Mouse (Mus musculus): Measurements from ENCODE around the gene Htatsf1.
A peak's percentile ranks its signal among the peaks of the same experiment; 100 is the strongest.

Htatsf1 gene

DNA sequence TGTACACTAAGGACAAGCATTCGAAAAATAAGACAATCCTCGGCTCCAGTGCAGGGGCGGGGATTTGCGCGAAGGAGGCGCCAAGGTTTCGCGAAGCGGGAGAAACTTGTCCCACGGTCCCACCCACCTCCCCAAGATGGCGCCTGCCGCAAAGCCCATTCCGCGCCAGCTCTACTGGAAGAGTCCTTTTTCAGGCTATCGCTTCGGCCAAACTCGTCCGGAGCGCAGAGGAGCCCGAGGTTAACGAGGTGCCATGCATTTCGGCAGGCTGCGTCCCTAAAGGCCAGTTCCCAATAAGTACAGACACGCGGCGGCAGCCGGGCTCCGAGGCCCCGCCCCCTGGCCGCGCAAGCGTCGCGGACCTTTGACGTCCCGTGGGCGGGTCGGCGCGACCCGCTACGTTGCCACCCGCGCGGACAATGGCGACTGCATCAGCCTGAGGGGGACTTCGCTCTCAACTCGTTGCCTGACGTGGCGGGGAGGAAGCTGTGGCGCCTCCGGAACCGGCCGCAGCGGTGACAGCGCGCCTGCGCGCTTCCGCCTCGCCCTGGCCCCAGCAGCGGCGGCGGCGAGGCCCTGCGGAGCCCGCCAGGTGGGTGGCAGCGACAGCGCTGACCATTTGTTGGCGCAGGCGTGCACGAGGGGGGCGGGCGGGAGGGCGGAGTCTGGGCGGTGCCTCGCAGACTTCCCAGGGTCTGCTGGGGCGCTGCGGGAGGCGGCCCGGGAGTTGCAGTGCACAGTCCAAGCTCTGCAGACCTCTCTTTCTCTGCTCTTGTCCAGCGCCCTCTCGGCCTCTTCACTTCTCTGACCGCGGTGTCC lies at the start of gene Htatsf1:
Gene Htatsf1 (plus strand): TSS at position 410 of the 819 bp plus-strand sequence.
- peak; percentile 61 for DNase-seq (ENCODE audit: low spot score)

DNA sequence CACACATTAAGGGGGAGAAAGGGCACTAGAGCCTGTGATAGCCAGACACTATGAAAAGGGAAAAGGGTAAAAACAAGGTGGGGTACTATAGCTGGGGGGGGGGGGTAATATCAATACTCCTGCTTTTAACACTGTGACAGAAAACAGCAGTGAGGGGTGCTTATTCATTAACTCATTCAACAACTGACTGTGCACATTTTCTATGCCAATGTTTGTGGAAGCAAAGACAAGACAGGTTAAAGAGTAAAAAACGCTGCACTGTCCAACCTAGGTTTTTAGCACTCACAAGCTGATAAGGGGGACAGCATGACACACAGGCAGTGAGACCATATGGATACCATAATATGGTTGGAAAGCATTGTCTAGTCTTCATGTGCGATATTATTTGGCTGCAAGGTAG lies 40.5 kb upstream of the Htatsf1 start:
- DNase-seq (ENCODE audit: low spot score): no peak

DNA sequence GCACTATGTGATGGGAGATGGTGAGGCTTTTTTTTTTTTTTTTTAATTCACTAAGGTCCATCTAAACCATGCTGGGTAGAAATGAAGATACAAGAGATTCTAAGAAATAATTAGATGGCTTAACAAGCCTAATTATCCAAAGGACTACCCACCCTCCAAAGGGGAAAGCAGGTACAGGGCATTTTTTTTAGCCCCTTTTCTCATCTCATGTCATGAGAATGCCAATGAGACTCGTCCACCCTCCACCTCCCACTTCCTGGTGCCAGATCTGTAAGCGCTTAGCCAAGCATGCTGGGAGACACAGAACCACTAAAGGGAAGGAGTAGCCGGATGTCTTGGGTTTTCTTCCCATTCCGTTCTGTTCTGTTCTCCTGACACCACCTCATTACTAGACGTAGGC lies 10.6 kb upstream of the Htatsf1 start, which contains the start of gene Brs3:
Gene Brs3 (plus strand): TSS at position 301 of the 400 bp plus-strand sequence.
- no peak for DNase-seq (ENCODE audit: low spot score)

DNA sequence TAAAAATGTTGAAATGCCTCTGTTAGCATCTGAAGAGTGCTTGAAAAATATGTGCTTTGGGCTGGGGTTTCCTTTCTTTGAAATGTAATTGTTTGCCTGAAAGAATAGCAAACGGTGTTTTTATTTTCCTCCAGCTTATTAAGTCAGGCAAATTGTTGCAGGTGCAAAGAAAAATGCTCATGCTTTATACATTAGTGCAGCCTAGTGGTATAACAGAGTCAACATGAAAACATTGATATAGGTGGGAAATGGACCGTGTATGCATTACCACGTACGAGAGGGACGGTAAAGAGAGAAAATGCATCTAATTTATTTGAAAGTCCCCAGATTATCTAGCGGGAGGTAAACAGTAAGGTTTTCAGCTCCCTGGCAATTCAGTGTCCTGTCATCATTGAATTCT lies 9.5 kb upstream of the Htatsf1 start:
- DNase-seq (ENCODE audit: low spot score): no peak

DNA sequence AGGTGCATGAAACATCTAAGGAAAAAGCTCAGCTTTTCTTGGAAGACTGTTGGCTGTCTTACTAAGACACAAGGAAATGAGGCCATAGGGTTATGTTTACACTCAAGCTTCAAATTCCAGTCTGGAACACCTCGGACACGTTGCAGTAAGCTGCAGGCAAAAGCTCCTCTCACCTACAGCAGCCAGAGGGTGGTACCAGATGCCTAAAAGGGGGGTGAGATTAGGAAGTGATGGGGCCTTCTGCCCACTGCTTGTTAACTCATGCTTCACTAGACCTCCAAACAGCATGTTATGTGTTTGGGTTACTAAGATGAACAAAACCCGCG lies 572 bp upstream of the Htatsf1 start:
- no peak for DNase-seq (ENCODE audit: low spot score)

DNA sequence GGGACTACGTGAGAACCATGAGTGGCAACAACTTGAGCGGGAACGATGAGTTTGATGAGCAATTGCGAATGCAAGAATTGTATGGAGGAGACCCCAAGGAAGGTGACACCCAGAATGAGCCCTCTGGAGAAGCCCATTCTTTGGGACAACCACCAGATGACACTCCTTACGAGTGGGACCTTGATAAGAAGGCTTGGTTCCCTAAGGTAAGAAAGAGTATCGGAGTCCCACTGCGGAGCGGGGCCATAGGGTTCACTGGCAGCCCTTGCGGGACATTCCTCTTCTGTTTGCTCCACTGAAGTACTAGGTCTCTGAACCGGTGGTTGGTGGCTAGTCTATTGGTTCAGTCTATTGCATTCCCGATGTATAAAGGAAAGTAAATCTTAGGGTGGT lies 606 bp downstream of the Htatsf1 start:
- no peak for DNase-seq (ENCODE audit: low spot score)

DNA sequence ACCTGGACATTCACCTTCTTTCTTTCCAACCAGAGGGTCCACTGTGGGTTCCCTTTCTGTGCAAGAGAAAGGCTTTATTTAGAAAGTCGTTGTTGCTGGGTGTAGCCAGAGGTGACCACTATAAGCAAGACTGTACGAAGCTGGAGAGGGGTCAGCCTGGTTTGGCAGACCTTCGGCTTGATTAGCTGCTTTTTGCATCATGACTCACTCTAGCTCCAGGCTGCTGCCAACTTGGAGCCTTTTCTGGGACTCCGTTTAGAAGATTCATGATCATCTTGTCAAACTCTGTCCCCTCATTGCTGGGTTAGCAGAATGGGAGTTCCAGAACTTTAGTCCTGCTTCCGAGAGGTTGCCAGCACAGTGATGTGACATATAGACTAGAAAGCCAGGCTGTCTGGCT lies 28.1 kb downstream of the Htatsf1 start:
- DNase-seq (ENCODE audit: low spot score): no peak

DNA sequence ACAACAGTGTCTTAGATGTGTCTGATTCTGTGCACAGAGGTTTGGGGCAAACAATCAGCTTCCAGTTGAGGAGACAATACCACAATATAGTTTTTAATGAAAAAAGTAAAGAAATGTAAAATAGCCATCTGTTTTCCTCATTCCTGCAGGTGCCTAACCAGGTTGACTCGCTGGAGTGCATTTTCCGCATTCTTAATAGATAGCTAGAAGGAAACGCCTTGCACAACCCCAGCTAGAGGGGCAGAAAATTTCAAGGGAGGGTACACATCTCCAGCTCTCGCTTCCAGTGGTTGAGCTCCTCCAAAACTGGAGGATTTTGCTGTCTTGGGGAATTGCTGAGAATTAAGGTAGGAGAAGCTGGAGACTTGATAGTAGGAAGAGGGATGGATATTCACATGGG lies 34.4 kb downstream of the Htatsf1 start, which contains the start of gene Vgll1:
Gene Vgll1 (plus strand): TSS at position 301 of the 400 bp plus-strand sequence.
- DNase-seq (ENCODE audit: low spot score): no peak

DNA sequence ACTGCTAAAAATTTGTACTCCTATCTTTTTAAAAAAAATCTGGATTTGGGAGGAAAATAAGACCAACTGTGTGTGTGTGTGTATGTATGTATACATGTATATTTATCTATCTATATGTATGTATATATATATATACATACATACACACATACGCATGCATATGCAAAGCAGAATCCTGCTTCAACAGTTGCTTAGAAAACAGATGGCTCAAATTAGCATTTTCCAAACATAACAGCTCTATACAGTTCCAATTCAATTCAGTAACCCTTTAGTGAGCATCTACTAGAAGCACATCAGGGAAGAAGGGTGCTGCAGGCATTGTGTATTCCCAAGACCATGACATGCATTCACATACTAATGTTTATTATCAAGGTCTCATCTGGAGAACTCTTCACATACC lies 50.0 kb downstream of the Htatsf1 start:
- no peak for DNase-seq (ENCODE audit: low spot score)

DNA sequence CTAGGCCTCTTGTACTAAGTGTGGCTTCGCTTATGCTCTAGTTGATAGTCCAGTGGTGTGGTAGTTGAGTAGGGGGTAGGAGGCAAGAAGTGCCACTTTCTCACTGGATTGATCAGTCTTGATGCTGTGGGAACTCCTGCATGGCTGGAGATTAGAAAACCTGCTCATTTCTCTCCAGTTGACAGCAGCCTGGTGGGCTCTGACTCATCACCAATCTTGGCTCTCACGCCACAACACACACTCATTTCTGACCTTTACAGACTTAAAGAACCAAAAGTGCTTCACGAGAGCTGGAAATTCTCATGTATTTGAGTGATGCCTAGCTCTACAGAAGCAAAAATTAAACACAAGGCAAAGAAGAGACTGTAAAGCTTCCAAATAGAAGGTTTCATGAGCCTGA lies 53.6 kb downstream of the Htatsf1 start:
- no peak for DNase-seq (ENCODE audit: low spot score)
